Mouse (Mus musculus) hematopoietic multipotent progenitor cell, adult 10-12 weeks (in vitro differentiated cells): Measurements from ENCODE around the gene Gon7. TPM values are rescaled to one million over a fixed set of nuclear protein-coding genes. Genes with fewer than 3 reads are reported as not detected.

Source experiments
- polyA plus RNA-seq: library from polyadenylated mRNA; stranded (reverse); fragments of >175 nt; gene quantifications from 2 replicates; pipeline ENCODE4 v1.2.3, GENCODE M21; 2012; ENCODE audit warnings: low replicate concordance

The Gon7 gene
- polyA plus RNA-seq, result 5.5 and 9.2 TPM in 2 replicates

DNA sequence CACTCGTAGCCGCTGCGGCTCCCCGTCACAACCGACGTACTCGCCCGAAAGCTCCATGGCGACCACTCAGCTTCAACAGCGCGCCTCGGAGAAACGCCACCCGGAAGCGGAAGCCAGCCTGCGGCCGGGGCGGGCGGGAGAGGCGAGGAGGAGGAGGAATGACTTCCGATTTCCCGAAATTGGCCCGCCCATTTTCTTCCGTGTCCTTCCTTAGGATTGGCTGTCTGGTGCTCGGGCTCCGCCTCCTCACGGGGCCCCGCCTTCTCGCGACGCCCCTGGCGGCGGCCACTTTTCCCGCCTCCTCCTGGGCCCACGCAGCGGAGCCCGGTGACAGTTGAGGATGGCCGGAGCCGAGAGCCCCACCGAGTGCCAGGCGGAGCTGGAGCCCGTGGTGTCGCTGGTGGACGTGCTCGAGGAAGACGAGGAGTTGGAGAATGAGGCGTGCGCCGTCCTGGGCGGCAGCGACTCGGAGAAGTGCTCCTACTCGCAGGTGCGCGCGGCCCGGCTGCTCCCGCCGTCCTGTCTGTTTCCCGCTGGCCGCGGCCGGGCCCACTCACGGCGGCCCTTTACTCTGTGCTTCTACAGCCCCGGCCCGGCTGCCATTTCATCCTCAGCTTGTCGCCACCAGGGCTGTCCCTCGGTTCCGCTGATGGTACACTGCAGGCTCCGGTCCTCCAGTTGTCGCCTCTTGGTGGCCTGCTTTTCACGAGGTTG lies at the start of gene Gon7, which contains the start of the genes Gm28051 and Ubr7:
Gene Gon7, minus strand, starts transcription at position 115 of the 714 bp plus-strand sequence.
Gene Gm28051, minus strand, starts transcription at position 77 of the 714 bp plus-strand sequence.
Gene Ubr7, plus strand, starts transcription at position 279 of the 714 bp plus-strand sequence.

DNA sequence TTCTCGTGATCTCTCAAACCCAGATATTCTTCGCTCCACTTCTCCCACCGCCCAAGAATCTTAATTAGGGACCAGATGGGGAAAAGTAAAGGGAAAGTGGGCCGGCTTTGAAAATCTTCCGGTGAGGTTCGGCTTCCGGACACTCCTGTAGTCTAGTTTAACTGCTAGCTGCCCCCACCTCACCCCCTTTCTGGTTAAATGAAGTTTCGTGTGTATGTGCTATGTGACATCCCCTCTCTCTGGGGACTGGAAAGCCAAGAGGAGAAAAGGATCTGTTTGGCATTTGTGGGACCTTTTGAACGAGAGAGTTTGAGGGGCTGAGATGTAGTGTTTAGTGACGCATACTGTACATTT lies 777 bp upstream of the Gon7 start, which contains the start of gene Gm20604:
Gene Gm20604, minus strand, starts transcription at position 270 of the 354 bp plus-strand sequence.

DNA sequence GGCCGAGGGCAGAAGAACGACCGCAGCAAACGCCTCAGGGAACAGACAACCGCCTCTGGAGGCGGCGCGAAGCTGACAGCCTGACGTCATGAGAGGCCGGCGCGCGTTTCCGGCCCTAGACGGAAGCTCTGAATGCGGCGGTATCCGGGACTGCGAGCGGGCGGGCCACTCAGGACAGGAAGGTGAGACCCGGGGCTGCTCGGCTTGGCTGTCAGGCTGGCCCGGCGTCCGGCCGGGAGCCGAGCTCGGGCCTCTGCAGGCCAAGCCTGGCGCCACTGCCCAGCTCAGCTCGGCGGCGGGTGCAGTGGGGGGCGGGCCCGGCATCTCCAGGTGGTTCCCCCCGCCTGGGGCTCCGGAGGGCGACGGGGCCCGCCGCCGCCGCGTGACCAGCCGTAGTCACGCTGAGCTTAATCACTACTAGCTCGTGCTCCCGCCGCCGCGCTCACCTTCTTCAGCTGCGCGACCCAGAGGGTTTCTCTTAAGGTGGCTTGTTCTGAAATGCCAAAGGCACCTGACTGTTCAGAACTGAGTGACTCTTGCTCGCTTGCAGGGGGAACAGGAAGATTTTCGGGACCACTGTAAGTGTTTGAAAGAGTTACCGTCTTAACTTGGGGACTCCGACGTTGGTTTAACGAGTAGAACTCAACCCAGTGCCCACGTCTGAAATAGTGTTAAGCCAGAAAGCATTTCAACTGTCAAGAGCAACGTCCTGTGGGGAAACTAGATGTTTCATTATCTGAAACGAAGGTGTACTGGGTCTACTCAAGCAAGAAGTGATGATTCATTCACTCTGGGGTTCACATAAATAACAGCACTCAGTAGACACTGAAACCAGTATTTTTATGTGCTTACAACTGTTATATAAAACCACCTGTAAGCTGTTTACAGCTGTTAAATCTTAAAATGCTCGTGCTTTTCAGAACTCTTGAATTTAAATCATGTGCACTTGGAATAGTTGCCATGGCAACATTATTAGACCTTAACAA lies 13.7 kb downstream of the Gon7 start, which contains the start of the genes Moap1 and Tmem251:
Gene Moap1, minus strand, starts transcription at position 73 of the 986 bp plus-strand sequence.
Gene Tmem251, plus strand, starts transcription at position 174 of the 986 bp plus-strand sequence.

DNA sequence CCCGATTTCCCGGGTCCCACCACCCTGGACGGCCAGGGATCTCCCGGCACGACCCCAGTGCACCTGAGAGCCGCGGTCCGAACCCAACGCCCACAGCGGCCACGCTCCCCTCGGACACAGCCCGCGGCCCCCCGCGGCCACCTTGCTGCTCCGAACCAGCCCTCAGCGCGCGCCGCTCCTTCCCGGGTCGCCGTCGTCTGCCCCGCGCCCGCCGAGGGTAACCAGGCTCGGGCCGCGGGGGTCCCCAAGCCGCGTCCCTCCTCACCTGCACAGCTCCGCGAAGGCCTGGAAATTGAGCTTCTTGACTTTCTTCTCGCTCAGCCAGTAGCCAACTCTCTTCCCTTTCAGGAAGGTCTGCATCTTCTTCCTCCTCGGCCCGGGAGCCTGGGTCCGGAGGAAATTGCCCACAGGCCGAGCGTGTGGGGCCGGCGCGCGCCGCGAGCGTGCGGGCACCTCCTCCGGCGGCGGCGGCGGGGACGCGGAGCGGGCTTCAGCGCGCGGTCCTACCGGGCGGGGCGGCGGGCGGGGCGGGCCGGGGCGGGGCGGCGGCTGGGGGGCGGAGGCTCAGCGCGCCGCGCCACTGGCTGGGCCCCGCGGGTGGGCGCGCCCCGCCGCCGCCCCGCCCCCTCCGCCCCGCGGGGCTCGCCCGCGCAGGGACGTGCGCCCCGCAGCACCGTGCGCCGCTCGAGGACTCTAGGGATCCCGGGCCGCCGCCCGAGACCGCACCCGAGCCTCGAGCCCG lies 53.0 kb downstream of the Gon7 start, which contains the start of gene Itpk1:
Gene Itpk1, minus strand, starts transcription at position 474 of the 742 bp plus-strand sequence.

Other genes with a start within 250 kb of the Gon7 start
- 0.07 TPM in 1 of 2 replicates, not detected in the other for gene Chga, start 202.8 kb downstream of the Gon7 start, polyA plus RNA-seq
- 26.0 and 34.0 TPM in 2 replicates for gene Itpk1, start 52.9 kb downstream of the Gon7 start, polyA plus RNA-seq
- gene Moap1, start 14.1 kb downstream of the Gon7 start, polyA plus RNA-seq, result 0.67 and 1.6 TPM in 2 replicates
- gene Tmem251, start 14.0 kb downstream of the Gon7 start, polyA plus RNA-seq, result 2.1 and 2.4 TPM in 2 replicates
- gene Gm28051, start within 50 bp of the Gon7 start, polyA plus RNA-seq, result 0.90 and 9.3 TPM in 2 replicates
- gene Ubr7, start 164 bp upstream of the Gon7 start, polyA plus RNA-seq, result 9.1 and 13.0 TPM in 2 replicates
- 0.77 and 0.86 TPM in 2 replicates for gene Gm20604, start 869 bp upstream of the Gon7 start, polyA plus RNA-seq
- gene Btbd7, start 120.7 kb upstream of the Gon7 start, polyA plus RNA-seq, result 4.1 and 4.4 TPM in 2 replicates
- gene Cox8c, start 141.5 kb upstream of the Gon7 start, polyA plus RNA-seq, result not detected in 2 replicates
- gene Unc79, start 191.1 kb upstream of the Gon7 start, polyA plus RNA-seq, result not detected in 2 replicates